Mouse (Mus musculus): ENCODE data around the gene Capn12.
"Not testable (repeated sequence)": the region's sequence is repeated elsewhere in the genome, so short reads cannot be mapped to it uniquely, and the experiment has no call there.

The Capn12 gene

DNA sequence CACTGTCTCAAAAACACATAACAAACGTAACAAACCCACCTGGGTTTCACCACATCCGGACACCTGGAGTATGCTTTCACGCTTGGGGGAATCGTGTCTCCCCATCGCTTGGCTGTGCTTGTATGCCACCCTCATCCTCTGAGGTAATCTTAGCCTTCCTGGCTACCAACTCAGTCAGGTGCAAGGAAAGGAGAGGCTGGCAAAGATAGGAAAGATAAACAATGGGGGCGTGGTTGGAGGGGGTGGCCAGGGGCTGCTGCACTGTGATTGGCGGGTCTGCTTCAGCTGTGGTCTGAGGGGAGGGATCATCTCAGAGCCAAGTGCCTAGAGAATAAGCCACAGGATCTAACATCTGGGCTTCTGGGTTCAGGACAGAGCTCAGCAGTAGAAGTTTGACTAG is 1.6 kb upstream of the Capn12 start:
- no peak for DNase-seq

DNA sequence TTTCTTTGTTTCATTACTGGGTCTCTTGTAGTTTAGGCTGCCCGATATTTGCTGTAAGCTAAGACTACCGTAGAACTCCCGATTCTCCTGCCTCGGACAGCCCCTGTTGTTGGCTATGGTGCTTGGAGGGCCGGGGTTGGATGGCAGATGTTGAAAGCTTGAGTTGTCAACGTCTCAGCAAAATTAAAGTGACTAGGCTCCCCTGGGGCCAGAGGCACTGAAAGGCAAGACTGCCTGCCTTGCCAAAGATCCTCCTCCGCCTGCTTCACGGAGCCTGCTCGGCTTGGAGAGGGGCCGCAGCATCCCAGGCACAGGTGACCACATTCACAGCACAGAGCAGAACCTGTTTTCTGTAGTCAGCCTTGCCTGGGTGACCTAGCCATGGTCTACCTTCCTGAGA is 668 bp upstream of the Capn12 start:
- DNase-seq: no peak

DNA sequence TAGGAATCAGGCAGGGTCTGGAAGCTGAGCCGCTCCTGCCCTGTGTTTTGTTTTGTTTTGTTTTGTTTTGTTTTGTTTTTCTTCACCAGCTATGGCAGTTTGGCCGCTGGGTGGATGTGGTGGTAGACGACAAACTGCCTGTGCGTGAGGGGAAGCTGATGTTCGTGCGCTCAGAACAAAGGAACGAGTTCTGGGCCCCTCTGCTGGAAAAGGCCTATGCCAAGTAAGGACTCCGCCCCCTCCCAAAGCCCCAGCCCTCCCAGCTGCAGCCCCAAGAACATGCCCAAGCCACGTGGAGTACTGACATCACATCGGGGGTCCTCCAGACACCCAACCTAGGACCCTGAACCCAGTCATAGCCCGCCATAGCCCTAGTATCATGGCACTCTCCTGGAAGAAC is 1.8 kb downstream of the Capn12 start:
- DNase-seq: no peak

DNA sequence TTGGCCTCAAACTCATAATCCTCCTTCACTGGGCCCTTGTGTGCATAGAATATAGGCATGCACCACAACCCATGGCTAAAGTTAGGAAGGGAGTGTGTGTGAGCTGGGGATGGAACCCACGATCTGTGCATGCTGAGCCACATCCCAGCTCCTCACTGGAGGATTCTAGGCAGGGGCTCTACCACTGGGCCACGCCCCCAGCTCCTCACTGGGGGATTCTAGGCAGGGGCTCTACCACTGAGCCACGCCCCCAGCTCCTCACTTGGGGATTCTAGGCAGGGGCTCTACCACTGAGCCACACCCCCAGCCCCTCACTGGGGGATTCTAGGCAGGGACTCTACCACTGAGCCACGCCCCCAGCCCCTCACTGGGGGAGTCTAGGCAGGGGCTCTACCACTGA is 2.5 kb downstream of the Capn12 start:
- not testable (repeated sequence) for DNase-seq

DNA sequence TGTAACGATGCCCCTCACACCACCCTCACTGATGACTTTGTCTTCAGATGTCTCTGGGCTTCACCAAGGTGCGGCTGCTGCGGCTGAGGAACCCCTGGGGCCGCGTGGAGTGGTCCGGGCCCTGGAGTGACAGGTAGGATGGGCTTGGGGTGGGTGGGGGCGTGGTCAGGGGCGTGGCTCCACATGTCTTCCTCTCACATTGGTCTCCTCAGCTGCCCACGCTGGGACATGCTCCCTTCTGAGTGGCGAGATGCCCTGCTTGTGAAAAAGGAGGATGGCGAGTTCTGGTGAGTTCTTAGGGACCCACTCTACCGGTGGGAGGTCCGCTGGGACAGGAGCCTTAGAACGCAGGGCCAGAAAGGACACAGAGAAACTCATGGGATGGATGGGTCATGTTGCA is 5.3 kb downstream of the Capn12 start:
- DNase-seq: no peak

DNA sequence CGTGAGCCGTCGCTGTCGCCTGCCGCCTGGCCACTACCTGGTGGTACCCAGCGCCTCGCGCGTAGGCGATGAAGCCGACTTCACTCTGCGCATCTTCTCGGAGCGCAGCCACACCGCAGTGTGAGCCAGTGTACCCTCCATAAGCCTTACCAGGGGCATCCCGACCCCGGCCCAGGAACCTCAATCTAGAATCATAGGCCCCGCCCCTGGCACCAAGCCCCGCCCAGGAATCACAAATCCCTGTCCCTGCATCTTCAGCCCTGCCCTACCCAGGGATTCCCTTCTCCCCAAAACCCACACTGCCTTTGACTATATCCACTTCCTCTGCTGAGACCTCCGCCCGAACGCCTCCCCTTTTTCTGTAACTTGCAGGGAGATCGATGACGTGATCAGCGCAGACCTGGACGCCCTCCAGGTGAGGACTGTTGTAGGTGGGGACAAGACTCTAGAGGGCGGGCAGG is 7.5 kb downstream of the Capn12 start:
- no peak for DNase-seq

DNA sequence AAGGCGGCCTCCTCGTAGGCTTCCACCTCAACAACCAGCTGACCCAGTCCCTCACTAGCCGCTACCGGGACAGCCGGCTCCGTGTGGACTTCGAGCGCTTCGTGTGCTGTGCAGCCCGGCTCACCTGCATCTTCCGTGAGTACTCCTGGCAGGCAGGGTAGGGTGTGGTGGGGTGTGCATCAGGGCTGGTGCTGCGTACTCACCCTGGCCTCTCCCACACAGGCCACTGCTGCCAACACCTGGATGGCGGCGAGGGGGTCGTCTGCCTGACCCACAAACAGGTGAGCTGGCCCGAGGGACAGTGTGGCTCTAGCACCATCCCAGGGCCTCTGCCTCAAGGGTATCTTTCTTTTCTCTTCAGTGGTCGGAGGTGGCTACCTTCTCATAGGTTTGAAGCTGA is 11.4 kb downstream of the Capn12 start:
- no peak for DNase-seq

DNA sequence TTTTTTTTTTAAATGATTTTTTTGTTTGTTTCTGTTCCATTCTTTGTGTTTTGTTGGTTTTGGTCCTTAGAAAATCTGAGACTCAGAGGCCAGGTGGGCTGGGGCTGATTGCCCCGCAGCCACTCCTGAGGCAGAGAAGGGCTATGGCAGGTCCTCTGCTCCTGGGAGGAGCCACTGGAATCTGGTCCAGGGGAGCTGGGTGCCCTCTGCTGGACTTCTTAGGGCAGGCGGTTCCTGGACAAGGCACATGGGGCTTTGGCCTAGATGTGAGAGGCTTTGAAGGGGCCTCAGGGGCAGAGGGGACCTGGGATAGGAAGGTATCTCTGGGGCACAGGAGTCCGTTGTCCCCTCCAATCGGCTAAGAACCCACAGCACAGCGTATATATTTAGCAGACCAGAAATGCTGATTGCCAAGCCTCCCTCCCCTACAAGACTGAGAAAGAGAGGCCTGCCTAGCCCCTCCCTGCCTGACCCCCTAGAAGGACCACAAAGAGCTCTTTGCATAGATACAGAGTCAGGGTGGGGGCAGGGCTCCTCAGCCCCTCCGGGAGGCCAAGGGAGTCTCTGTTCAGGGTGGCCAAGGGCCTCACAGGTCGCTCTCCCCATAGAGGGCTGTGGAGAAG is 12.5 kb downstream of the Capn12 start:
- peak; percentile 35 to 57 for DNase-seq

DNA sequence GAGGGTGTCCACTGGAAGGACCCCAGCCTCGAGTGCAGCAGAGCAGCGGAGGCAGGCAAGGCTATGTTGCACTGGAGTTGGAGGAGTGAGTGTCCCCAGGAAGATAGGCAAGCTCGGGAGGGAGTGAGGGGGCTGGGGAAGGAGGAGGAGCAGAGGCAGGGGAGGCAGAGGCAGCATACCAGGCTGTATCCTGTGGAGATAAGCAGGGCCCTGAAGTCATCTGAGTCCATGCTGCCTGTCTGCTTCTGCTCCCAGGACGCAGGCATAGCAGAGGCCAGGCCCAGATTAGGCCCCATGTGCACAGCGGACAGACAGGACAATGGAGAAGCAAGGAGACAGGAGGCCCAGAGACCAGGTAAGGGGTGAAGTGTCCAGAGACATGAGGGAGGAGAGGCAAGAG is 13.7 kb downstream of the Capn12 start:
- DNase-seq: no peak

DNA sequence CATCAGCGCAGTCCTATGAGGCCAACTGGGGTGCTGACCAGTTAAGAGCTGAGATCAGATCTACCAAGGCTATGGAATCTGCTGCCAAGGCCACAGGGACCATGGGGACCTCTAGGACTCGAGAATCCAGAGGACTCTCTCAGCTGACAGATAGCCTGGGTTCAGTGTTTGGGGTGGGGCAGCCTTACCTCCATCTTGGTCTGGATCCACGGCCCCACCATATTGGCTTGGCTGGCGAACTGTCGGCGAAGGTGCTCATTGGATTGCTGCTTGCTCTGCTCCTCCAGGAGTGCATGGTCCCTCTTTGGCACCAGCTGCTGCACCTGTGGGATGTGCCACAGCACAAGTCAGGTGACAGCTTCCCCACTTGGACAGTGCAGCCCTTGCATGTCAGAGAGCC is 16.4 kb downstream of the Capn12 start:
- no peak for DNase-seq

DNA sequence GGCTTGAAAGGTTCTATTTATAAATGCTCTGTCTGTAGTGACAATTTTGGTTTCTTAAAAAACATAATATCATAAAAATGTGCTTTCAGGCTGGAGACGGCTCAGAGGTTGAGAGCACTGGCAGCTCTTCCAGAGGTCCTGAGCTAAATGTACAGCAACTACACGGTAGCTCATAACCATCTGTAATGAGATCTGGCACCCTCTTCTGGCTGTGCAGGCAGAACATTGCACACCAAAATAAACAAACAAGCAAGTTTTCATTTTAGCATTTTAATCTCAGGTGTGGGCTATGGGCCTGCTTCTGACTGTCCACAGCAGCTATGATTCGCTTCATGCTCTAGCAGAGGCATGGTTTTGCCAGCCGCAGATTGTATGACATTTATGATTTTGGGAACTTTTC is 18.8 kb downstream of the Capn12 start:
- no peak for DNase-seq

DNA sequence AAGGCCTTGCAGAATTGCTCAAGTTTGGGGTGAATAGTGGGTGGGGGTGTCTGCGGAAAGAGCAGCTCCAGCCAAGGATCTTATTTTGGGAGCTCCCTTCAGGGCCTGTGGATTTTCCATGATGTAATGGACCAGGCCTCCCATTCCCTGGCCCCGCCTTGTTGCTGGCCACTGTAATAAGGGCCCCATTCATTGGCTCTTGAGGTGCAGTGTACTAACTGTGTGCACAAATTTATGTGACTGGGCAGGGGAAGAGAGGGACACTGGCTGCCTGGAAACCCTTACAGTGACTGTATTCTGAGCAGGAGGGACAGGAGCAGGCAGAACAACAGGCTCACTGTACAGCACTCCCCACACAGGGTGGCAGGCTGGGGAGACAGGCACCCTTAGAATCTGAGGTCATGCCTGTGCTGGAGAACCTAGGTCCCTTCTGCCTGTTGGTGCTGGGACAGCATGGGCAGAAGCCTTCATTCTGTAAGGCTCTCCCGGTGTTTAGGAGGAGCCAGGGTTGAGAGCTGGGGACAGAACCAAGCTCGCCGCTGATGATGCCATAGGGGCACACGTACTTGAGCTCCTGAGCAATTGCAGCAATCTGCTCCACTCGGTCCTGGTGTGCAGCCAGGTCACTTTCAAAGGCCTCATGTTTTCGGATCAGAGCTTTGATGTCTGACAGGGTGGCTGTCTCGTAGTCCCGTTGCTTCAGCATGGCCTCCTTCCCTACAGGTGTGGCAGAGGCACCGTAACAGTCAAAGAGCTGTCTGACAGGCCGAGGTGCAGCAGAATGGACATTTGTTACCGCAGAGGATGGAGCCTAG is 20.3 kb downstream of the Capn12 start:
- peak in 1 of 2 experiments; percentile 42 for DNase-seq

DNA sequence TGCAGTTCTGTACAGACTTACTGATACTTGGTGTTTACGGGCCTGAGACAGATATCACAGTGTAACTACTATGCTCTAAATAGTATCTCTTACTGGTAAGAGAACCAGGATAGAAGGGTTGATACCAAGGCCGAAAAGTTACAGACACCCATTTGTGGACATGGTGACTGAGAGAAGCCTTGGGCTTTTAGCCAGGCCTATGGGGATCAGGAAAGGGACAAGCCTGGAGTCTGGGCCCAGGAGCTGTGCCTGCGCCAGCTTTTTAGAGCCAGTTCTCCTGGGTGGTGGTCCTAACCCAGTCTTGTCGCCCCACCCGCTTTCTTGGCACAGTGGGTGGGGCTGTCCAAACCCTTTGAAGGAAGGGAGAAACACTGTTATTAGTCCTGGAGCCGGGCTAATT is 21.0 kb downstream of the Capn12 start:
- no peak for DNase-seq

DNA sequence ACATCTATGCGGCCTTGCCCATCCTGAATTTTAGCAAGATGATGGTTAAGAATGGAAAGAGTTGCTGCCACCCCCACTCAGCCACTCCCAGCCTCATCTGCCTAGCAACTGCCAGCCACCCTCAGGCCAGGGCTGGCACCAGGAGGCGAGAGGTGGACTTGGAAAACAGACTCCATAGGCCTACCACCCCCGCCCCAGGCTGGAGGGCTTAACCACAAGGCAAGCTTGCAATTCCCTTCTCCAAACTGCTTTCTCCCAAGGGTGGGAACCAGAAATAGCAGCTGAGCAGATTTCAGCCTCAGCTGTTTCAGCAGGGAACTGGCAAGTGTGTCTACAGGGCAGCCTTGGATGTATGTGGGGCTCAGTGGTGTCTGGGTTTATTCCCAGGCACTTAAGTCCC is 21.6 kb downstream of the Capn12 start:
- DNase-seq: no peak

DNA sequence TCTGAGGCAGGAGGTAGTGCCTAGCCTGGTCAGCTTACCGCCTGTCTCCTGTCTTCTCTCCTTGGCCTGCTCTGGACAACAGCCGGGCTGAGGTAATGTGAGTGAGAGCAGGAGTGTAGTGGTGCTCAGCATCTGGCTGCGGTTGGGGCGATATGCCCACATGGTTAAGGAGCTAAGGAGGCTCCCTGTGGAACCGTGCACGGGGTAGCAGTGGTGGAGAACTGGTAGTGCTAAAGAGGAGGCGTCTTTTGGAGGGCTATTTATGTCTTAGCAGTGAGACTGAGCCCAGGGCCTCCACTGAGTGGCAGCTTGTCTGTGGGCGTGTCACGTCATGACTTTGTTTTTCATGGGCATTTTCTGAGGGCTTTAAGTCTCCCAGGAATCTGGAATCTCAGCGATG is 22.6 kb downstream of the Capn12 start:
- DNase-seq: no peak

DNA sequence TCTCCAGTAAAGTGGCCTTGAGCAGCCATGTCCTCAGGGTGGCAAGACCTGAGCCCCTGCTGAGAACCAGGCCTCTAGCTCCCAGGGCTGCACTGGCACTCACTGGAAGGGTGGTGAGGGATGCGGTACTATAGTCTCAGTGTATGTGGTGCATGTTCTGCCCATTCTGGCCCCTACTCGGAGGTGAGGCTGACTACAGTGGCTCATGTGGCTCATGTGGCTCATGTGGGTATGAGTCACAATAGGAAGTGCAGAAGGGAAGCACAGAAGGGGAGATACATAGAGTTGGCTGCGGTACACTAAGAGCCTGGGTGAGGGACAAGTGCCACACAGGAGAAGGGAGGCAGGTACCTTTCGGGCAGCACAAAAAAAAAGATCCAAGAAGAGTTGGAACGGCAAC is 26.0 kb downstream of the Capn12 start:
- no peak for DNase-seq

DNA sequence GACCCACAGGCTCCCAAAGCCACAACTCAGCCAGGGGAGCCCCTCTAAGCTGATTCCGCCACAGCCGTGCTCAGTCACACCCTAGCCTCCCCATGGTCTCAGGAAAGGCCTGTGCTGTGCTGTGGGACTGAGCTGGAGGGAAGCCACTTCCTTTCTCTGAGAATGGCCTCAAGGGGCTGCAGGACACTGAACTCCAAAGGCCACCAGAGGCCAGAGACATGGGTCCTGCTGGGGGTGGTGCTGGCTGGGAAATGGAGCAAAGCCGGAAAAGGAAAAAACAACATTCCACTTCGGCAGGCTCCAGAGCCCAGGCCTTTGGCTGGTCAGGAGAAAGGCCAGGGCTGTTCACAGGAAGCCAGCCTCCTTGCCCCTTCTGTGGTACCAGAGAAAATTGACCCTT is 30.4 kb downstream of the Capn12 start:
- DNase-seq: peak; percentile 73 to 84

DNA sequence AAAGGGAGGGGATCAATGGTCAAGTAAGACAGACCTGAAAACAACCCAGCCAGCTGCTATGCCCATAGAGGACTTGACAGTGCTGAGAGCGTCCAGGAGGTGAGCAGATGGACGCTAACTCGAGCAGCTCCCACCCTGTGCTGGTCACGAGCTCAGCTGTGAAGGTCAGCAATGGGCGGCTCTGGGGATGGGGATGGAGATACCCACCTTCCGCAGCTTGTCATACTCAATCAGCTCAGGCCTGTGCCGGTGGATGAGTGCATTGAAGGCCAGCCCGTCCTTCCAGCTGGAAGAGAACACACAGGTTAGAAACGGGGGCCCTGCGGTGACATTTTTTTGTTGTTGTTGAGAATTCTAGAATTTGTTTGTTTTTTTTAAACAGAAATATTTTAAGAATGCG is 31.9 kb downstream of the Capn12 start:
- DNase-seq: no peak

DNA sequence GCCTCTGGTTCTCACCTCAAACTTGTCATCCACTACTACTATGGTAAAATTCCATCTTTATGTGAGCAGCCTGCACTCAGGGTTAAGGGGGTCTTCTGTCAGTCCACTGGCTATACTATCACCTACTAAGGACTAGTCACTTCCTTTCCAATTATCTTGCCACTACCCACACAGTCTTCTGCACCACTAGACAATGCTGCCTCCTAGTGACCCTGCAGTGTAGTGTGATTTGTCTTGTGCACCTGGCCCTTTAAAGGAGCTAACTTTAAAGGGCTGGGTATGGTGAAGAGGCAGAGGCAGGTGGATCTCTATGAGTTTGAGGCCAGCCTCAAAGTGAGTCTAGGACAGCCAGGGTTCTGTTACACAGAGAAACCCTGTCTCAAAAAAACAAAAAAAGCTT is 35.3 kb downstream of the Capn12 start:
- DNase-seq: no peak

DNA sequence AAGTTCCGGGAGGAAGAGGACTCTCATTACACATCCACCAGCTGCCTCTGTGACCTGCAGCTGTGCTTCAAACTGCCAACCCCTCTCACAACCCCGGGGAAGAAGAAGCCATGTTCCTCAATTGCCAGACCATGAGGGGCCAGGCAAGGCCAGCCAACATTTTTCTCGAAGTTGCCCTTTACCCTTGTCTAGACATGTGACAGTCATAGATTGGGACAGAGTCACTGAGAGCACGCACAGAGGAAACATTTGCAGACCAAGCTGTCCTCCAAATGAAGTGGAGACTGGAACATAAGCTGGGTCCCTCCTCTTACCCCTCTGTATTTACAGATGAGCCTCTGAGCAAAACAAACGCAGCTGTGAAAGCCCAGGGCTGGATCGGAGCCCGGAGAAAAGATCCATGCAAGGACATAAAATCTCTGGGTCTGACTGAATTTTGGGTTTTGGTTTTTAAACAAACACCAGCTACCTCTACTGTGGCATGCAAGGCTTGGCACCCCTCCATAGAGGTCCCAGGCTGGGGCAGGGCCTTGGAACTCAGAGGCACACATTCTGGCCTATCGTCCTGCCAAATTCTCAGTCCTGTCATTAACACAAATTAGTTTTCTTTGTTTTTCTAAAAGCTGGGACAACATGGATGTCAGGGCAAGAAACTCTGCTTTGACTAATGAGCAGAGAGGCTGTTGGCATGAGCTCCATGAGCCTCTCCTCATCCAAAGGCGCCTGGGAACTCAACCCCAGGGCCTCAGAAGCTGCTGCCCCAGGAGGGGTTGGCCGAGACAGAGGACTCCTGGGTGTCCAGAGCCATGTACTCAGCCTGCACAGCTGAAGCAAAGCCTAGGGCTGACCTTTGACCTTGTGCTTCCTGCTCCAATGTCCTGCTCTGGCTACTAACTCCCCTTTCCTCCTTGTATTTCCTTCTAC is 36.5 kb downstream of the Capn12 start:
- DNase-seq: peak; percentile 67 to 74

DNA sequence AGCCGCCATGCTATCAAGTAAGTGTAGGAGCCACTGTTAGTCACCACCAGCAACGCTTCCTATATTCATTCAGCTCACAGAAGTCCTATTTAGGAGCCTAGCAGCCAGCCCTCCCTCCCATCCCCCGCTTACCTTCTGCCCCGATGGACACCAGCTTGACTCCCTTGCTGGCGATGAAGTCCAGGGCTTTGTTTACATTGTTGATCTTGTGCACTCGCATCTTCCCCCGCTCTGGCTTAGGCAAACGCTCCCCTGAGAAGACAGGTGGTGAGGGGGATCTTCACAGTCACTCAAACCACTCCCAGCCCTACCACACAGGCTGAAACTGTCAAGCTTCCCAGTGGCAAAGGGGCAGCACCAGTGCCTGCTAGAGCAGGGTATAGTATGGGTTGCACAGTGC is 37.3 kb downstream of the Capn12 start:
- DNase-seq: no peak

DNA sequence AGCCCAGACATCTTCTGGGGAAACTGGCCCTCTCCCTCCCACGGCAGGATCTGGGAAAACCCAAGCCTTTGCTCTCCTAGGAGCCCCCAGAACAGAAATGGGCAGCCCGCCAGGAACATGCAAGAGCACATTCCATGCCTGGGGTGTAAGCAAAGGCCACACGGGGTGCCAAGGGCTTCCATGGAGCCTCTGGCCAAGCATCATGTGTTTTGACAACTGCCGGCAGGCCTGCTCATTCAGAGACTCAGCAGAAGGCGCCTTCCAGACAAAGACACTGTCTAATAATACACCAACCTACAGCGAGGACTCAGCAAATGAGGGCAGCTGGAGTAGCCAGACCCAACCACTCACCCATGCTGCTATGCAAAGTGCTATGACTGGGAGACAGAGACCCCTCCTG is 38.6 kb downstream of the Capn12 start:
- peak; percentile 75 to 77 for DNase-seq

DNA sequence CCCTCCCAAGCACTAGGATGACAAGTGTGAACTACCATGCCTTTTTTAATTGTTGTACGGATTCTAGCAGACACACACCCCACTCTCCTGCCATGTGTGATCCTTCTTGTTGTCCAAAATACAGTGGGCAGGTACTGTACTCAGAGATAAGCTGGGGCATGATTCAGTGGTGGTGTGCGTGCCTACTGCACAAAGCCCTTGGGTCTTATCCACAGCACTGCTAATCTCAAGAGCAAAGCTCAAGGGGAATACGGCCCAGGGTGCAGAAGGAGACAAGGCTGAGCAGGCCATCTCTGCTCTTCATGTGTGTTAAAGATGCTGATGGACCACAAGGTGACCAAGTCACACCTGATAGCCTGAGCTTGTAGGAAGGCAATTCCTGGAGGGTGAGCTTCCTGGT is 40.0 kb downstream of the Capn12 start:
- no peak for DNase-seq

All from kidney, adult 8-10 months (tissue).